8 mouse cellular contexts compared by ENCODE assay signal in the genomic region with DNA sequence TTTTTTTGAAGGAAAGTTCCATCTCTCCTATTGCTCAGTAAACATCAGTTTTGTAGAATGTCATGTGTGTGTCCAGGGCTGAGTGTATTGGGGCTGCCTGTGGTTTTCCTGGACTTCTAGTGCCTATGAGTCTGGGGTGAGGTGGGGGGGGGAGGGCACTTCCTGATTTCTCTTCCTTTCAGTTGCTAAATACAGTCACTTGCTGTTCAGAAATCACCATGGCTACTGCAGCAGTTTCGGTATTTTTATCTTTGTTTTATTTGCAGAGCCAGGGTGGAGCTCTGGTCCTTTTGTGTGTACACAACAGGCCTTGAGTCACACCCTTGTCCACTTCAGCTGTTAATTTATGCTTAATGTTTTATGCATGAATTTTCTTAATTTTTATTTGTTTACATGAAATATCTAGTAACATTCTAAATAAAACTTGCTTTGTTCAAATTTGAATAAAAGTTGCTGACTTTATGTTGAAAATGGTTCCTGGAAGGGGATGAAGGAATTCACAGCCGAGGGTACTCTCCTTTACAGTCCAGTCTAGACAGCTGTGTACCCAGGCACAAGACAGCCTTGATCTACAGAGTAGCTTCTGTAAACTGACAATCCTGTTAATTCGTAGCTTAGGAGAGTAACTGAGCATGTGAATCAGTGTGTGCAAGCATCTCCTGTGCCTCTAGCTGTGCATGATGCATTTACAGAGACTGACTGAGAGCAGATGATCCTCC.
DNase-seq lines count a peak whose midpoint lies in the region; ATAC-seq and TF ChIP-seq lines count a peak whose summit lies in the region.

No protein-coding gene starts in this region.

- peaks cover 25% of the 10 kb centered on the region for H3K4me1 ChIP-seq in kidney, embryonic 16.5 days (ENCODE audit: insufficient read depth, low read length)

- no peaks in the 10 kb centered on the region for H3K9me3 ChIP-seq in kidney, embryonic 16.5 days (ENCODE audit: low read length)

- no peaks in the 10 kb centered on the region for H3K36me3 ChIP-seq in kidney, embryonic 16.5 days (ENCODE audit: insufficient read depth, low read length)

- no peak for TF ChIP-seq CTCF in brain, embryonic 14.5 days (IDR thresholded peaks at IDR 0.05; ENCODE audit: borderline replicate concordance, extremely low read depth, insufficient read depth, insufficient read length)

- TF ChIP-seq POLR2A in brain, embryonic 14.5 days (IDR thresholded peaks at IDR 0.05; ENCODE audit: borderline replicate concordance, extremely low read depth, insufficient read depth, insufficient read length, poor library complexity, severe bottlenecking), result no peak

- no peaks in the 10 kb centered on the region for H3K27me3 ChIP-seq in kidney, embryonic 16.5 days (ENCODE audit: insufficient read depth, low read length)

- WGBS in kidney, embryonic 16.5 days, result 23% methylated on average over 3 of the region's 3 CpGs

- no peak overlapping the region for H3K9ac ChIP-seq in kidney, embryonic 16.5 days (replicated peaks; ENCODE audit: low read length)

- peak; percentile 31 for DNase-seq in kidney, adult 18-20 months
- no peak for DNase-seq in kidney, adult 9 months
- DNase-seq in brain, embryonic 14.5 days (ENCODE audit: low read depth), result peak; percentile 61
- peak; percentile 59 for DNase-seq in lung, postnatal 36 days
- peak; percentile 44 for DNase-seq in telencephalon, adult 2 months (ENCODE audit: low read depth, low spot score)
- DNase-seq in urinary bladder, postnatal 14 days (ENCODE audit: low spot score), result no peak
- DNase-seq in cerebellum, postnatal 36 days, result no peak

- peak overlapping the region; percentile 80 for H3K27ac ChIP-seq in kidney, embryonic 16.5 days (ENCODE audit: low read length)

- H3K4me2 ChIP-seq in kidney, embryonic 16.5 days (replicated peaks; ENCODE audit: low read depth, low read length), result no peak overlapping the region

- H3K4me3 ChIP-seq in kidney, embryonic 16.5 days (ENCODE audit: low read length), result no peak overlapping the region

- peak; percentile 89 for ATAC-seq in kidney, embryonic 16.5 days (ENCODE audit: low FRiP score, low TSS enrichment)

Comparison
In these comparisons a context has a peak if more than half of its experiments do, and no peak if none do; other contexts are left out.
1. DNase-seq: peak in kidney, adult 18-20 months (single experiment), brain, embryonic 14.5 days (single experiment), lung, postnatal 36 days (single experiment) and telencephalon, adult 2 months (single experiment); none in kidney, adult 9 months (single experiment), urinary bladder, postnatal 14 days (single experiment) and cerebellum, postnatal 36 days (0 of 2).